Mouse (Mus musculus) liver, embryonic 11.5 days (tissue): ENCODE data around the gene Scamp4. TPM values are rescaled to one million over a fixed set of nuclear protein-coding genes. Genes with fewer than 3 reads are reported as not detected.

ENCODE experiments used
- ATAC-seq: fragments of 200-750 bp; cut with Nextera tagmentation; replicated peaks from 2 replicates; pipeline ENCODE4 v1.8.0; 2017; ENCODE audit warnings: moderate number of reproducible peaks, mild to moderate bottlenecking, moderate TSS enrichment, moderate library complexity; ENCODE audit not compliant: low FRiP score
- DNase-seq: peaks from one replicate; pipeline ENCODE4 v3.0.0-alpha.2; 2017; ENCODE audit warnings: low spot score
- H3K27ac ChIP-seq: fragments of 300-500 bp; sonication (generic); 2 replicates; pipeline ENCODE4 v1.5.1; 2014; ENCODE audit warnings: mild to moderate bottlenecking, low read depth, low read length, control low read depth
- H3K27me3 ChIP-seq: fragments of 300-500 bp; sonication (generic); replicated peaks from 2 replicates; pipeline ENCODE4 v1.6.1; 2014; ENCODE audit warnings: low read length, mixed read lengths; ENCODE audit not compliant: control insufficient read depth, insufficient read depth
- H3K36me3 ChIP-seq: fragments of 300-500 bp; sonication (generic); 2 replicates; pipeline ENCODE4 v1.6.1; 2014; ENCODE audit warnings: mild to moderate bottlenecking, low read length, moderate library complexity, mixed read lengths; ENCODE audit not compliant: control insufficient read depth, insufficient read depth
- H3K4me1 ChIP-seq: fragments of 300-500 bp; sonication (generic); replicated peaks from 2 replicates; pipeline ENCODE4 v1.6.1; 2014; ENCODE audit warnings: low read length, mixed read lengths; ENCODE audit not compliant: control insufficient read depth, insufficient read depth
- H3K4me2 ChIP-seq: fragments of 300-500 bp; sonication (generic); 2 replicates; pipeline ENCODE4 v1.6.1; 2014; ENCODE audit warnings: mild to moderate bottlenecking, control low read depth, moderate library complexity
- H3K4me3 ChIP-seq: fragments of 300-500 bp; sonication (generic); 2 replicates; pipeline ENCODE4 v1.5.1; 2014; ENCODE audit warnings: low read depth, low read length, control low read depth
- H3K9ac ChIP-seq: fragments of 300-500 bp; sonication (generic); 2 replicates; pipeline ENCODE4 v1.6.1; 2014; ENCODE audit warnings: low read depth, low read length, control low read depth
- H3K9me3 ChIP-seq: fragments of 300-500 bp; sonication (generic); 2 replicates; pipeline ENCODE4 v1.6.1; 2016; ENCODE audit warnings: low read length, inconsistent platforms, mixed read lengths; ENCODE audit not compliant: control insufficient read depth
- WGBS: fragments of 180-500 bp; shearing (Covaris S2); extraction: QIAGEN DNeasy Blood & Tissue Kit; methylation state at CpG from one replicate; pipeline ENCODE4 v1.1.7; 2014; 5-methylcytosine and 5-hydroxymethylcytosine counted together
- polyA plus RNA-seq: library from polyadenylated mRNA; unstranded; fragments of >200 nt; fragmentation: Nextera tagmentation; extraction: Ambion mirVana; gene quantifications from 2 replicates; pipeline ENCODE4 v1.2.1, GENCODE M21; 2014

Gene Scamp4
- polyA plus RNA-seq, 1 experiment from 2014 or later: 94.3 TPM

GRCm38 (mm10) chr10:80658194-80658840, 55.6 kb downstream of the Scamp4 start:
- H3K4me1 ChIP-seq: peaks cover 29% of the 10 kb centered on the region
- H3K9ac ChIP-seq: no peak overlapping the region
- H3K4me2 ChIP-seq: no peak overlapping the region; the same call in 1 of the 2 replicates

DNA sequence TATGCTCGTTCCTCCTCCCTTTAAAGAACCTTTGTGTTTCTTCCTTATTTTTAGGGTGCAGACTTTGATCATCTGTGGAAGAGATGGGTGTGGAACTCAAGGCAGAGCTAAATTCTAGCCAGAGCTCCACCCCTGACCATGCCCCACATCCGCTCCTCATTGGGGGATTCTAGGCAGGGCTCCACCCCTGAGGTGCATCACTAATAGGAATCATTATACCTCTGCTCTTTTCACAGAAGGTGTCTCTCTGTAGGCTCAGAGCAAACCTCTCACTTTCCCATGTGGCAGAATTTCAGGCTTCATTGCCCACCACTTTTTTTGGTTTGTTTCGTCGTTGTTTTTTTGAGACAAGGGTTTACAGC, 56.1 kb downstream of the Scamp4 start:
- peak overlapping the region; percentile 55 for H3K4me2 ChIP-seq
- H3K36me3 ChIP-seq: no peaks in the 10 kb centered on the region
- peak overlapping the region; percentile 26; the same call in 1 of the 2 replicates for H3K4me3 ChIP-seq
- peak; percentile 44; the same call in 1 of the 2 replicates for ATAC-seq
- peak overlapping the region; percentile 32; the same call in 1 of the 2 replicates for H3K27ac ChIP-seq
- no peak for DNase-seq
- no peaks in the 10 kb centered on the region for H3K27me3 ChIP-seq
- H3K4me1 ChIP-seq: peaks cover 34% of the 10 kb centered on the region
- H3K9ac ChIP-seq: peak overlapping the region; percentile 52; the same call in 1 of the 2 replicates
- no peaks in the 10 kb centered on the region for H3K9me3 ChIP-seq
- WGBS: 69% methylated on average over 4 of the region's 4 CpGs

More at GRCm38 (mm10) chr10:80658194-80658840, 55.6 kb downstream of the Scamp4 start:
- no peak for DNase-seq
- 87% methylated on average over 14 of the region's 14 CpGs for WGBS
- Histone ChIP-seq H3K27ac (peak overlapping the region; percentile 32; the same call in 1 of the 2 replicates), H3K4me3 (no peak overlapping the region), H3K36me3 (no peaks in the 10 kb centered on the region), H3K9me3 (no peaks in the 10 kb centered on the region), H3K27me3 (no peaks in the 10 kb centered on the region)
- ATAC-seq: no peak

GRCm38 (mm10) chr10:80659213-80659612, 56.5 kb downstream of the Scamp4 start:
- ATAC-seq (no peak), DNase-seq (no peak)
- 17% methylated on average over 10 of the region's 10 CpGs for WGBS
- Histone ChIP-seq H3K4me2 (peak overlapping the region; percentile 55), H3K9ac (peak overlapping the region; percentile 52; the same call in 1 of the 2 replicates), H3K27ac (peak overlapping the region; percentile 32; the same call in 1 of the 2 replicates), H3K4me3 (peak overlapping the region; percentile 26; the same call in 1 of the 2 replicates), H3K9me3 (no peaks in the 10 kb centered on the region), H3K36me3 (no peaks in the 10 kb centered on the region), H3K4me1 (peaks cover 38% of the 10 kb centered on the region), H3K27me3 (no peaks in the 10 kb centered on the region)

DNA sequence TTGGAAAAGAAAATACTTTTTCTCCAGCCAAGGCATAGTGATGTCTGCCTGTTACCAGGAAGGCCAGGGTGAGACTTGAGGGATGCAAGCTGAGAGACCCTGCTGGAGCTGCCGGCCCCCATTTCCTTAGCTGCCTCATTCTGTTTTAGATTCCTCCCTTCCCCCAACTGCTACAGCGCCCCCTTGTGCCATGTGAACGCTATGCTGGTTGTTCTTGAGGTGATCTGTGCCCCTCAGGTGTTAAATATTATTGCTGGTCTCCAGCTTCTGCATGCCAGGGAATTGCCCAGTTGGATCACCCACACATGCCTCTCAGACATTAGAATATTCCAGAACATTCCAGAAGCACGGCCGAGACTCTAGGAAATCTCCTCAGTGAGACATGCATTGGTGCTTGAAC, 58.5 kb downstream of the Scamp4 start:
- whole genome bisulfite sequencing: 33% methylated on average over 5 of the region's 5 CpGs
- Histone ChIP-seq H3K9ac (no peak overlapping the region), H3K36me3 (peaks cover 3% of the 10 kb centered on the region; the same call in 1 of the 2 replicates), H3K4me1 (peaks cover 49% of the 10 kb centered on the region), H3K27me3 (no peaks in the 10 kb centered on the region), H3K27ac (no peak overlapping the region), H3K4me3 (no peak overlapping the region), H3K9me3 (no peaks in the 10 kb centered on the region), H3K4me2 (no peak overlapping the region)
- ATAC-seq (no peak), DNase-seq (no peak)

GRCm38 (mm10) chr10:80663485-80664196, 61.0 kb downstream of the Scamp4 start:
- WGBS: 17% methylated on average over 5 of the region's 5 CpGs
- H3K4me3 ChIP-seq: no peak overlapping the region
- DNase-seq: no peak
- peak overlapping the region; percentile 22 for H3K9ac ChIP-seq
- H3K36me3 ChIP-seq: peaks cover 28% of the 10 kb centered on the region
- peaks cover 39% of the 10 kb centered on the region for H3K4me1 ChIP-seq
- H3K27ac ChIP-seq: peak overlapping the region; percentile 72
- ATAC-seq: no peak
- no peaks in the 10 kb centered on the region for H3K27me3 ChIP-seq
- peak overlapping the region; percentile 50; the same call in 1 of the 2 replicates for H3K4me2 ChIP-seq
- H3K9me3 ChIP-seq: no peaks in the 10 kb centered on the region

DNA sequence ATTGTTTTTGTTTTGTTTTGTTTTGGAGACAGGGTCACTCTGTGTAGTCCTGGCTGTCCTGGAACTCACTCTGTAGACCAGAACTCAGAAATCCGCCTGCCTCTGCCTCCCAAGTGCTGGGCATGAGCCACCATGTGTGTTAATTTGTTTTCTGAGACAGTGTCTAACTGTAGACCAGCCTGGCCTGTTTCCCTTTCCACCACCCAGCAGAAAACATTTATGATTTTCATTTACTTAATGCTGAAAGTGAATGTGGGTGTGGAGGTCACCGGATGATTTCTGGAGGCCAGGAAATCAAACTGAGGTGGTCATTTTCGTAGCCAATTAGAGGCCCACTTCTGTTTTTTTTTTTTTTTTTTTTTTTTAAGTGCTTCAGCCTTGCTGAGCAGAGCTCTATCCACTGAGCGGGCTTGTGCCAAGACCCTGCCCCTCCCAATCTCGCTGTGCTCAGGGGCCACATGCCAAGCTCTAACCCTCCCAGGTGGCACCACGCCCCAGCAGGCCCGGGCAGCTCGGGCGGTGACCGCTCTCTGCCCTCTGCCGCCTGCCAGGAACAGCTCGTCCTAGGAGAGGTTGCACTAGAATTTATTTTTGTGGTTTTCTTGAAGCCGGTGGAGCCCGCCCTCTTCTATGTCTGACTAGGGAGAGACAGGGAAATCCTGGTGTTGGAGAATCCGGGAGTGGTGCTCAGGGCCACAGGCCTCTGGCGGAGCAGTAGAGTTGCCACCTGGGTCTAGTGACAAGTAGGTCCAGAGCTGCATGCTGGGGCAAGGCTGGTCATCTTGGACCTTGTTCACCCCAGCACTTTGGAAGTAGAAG, 61.7 kb downstream of the Scamp4 start:
- no peak for DNase-seq
- ATAC-seq: peak; percentile 40
- Histone ChIP-seq H3K27ac (peak overlapping the region; percentile 72), H3K27me3 (no peaks in the 10 kb centered on the region), H3K4me1 (peaks cover 34% of the 10 kb centered on the region), H3K9me3 (no peaks in the 10 kb centered on the region), H3K4me3 (peak overlapping the region; percentile 12; the same call in 1 of the 2 replicates), H3K36me3 (peaks cover 35% of the 10 kb centered on the region), H3K4me2 (peak overlapping the region; percentile 50), H3K9ac (peak overlapping the region; percentile 48)
- WGBS: 26% methylated on average over 16 of the region's 16 CpGs

GRCm38 (mm10) chr10:80665016-80665380, 62.3 kb downstream of the Scamp4 start:
- ATAC-seq: peak; percentile 21; the same call in 1 of the 2 replicates

More at GRCm38 (mm10) chr10:80665016-80665380, 62.3 kb downstream of the Scamp4 start:
- Histone ChIP-seq H3K4me1 (peaks cover 34% of the 10 kb centered on the region), H3K9me3 (no peaks in the 10 kb centered on the region), H3K4me3 (peak overlapping the region; percentile 12; the same call in 1 of the 2 replicates), H3K36me3 (peaks cover 41% of the 10 kb centered on the region), H3K4me2 (peak overlapping the region; percentile 50), H3K9ac (peak overlapping the region; percentile 48), H3K27me3 (no peaks in the 10 kb centered on the region), H3K27ac (peak overlapping the region; percentile 72; the same call in 1 of the 2 replicates)
- 11% methylated on average over 10 of the region's 10 CpGs for WGBS
- no peak for DNase-seq
